ENCODE assay signal across 8 mouse cellular contexts in the genomic region with DNA sequence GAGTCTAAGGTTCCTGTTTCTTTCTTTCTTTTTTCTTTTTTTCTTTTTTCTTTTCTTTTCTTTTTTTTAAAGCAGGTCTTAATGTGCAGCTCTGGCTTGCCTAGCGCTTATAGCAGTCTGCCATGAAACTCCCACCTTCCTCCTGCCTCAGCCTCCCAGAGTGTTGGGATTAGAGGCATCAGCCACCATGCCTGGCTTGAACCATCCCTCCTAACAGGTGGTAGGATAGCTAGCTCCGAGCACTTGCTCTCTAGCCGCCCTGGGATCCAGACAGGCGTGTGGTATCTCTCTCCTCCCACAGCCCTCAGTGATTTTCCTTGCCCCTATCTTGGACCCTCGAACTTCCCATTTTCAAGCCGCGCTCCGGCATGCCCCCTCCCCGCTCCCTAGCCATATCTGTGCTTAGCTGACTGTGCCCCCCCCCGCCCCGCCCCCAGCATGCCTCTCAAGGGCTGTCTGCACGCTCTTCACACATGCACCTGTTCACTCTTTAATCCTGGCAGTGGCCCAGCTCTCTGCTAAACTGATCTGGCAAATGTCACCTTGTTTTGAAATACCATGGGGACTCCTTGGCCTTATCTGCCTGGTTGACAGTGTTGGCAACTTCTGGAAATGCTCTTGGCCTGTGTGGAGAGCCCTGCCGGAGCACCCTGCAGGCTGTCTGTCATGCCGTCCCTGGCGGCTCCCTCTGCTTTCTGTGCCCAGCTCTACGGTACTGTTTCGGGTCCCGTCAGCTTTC. TPM values are rescaled to one million over a fixed set of nuclear protein-coding genes. Genes with fewer than 3 reads are reported as not detected.
DNase-seq lines count a peak whose midpoint lies in the region; ATAC-seq and TF ChIP-seq lines count a peak whose summit lies in the region.

No protein-coding gene starts in this region.

- H3K36me3 ChIP-seq in limb, embryonic 12.5 days = peaks cover 32% of the 10 kb centered on the region
- H3K36me3 ChIP-seq in limb, embryonic 10.5 days = peaks cover 34% of the 10 kb centered on the region
- no peaks in the 10 kb centered on the region; the same call in 1 of the 2 replicates for H3K36me3 ChIP-seq in forebrain, embryonic 11.5 days (ENCODE audit: control insufficient read depth, insufficient read depth, low read length)
- 0 out of 2 replicates have a peak, but pooled peaks cover 8% of the 10 kb centered on the region for H3K36me3 ChIP-seq in lung, postnatal 0 days (ENCODE audit: insufficient read depth, low read length)

- H3K27ac ChIP-seq in limb, embryonic 12.5 days = no peak overlapping the region
- H3K27ac ChIP-seq in limb, embryonic 10.5 days = no peak overlapping the region
- no peak overlapping the region for H3K27ac ChIP-seq in forebrain, embryonic 11.5 days (ENCODE audit: low read depth, low read length)
- no peak overlapping the region for H3K27ac ChIP-seq in lung, postnatal 0 days (ENCODE audit: low read length)

- TF ChIP-seq EP300 in lung, postnatal 0 days (IDR thresholded peaks at IDR 0.05) = no peak

- ATAC-seq in limb, embryonic 12.5 days (ENCODE audit: insufficient number of reproducible peaks, insufficient read depth, low FRiP score, low TSS enrichment, low read depth) = no peak
- no peak; the same call in 1 of the 2 replicates for ATAC-seq in forebrain, embryonic 11.5 days (replicated peaks; ENCODE audit: low FRiP score)
- ATAC-seq in lung, postnatal 0 days = peak; percentile 65

- peaks cover 27% of the 10 kb centered on the region for H3K4me1 ChIP-seq in limb, embryonic 12.5 days (replicated peaks)
- peaks cover 26% of the 10 kb centered on the region for H3K4me1 ChIP-seq in limb, embryonic 10.5 days
- peaks cover 13% of the 10 kb centered on the region for H3K4me1 ChIP-seq in forebrain, embryonic 11.5 days (replicated peaks; ENCODE audit: control insufficient read depth, insufficient read depth, low read length)
- peaks cover 2% of the 10 kb centered on the region; the same call in 1 of the 2 replicates for H3K4me1 ChIP-seq in lung, postnatal 0 days (ENCODE audit: insufficient read depth, low read depth, low read length)

- H3K9me3 ChIP-seq in limb, embryonic 12.5 days = no peaks in the 10 kb centered on the region
- no peaks in the 10 kb centered on the region for H3K9me3 ChIP-seq in limb, embryonic 10.5 days (replicated peaks)
- H3K9me3 ChIP-seq in forebrain, embryonic 11.5 days (ENCODE audit: control insufficient read depth, low read length) = no peaks in the 10 kb centered on the region
- H3K9me3 ChIP-seq in lung, postnatal 0 days (ENCODE audit: low read length) = no peaks in the 10 kb centered on the region

- no peak for DNase-seq in limb, embryonic 10.5 days (ENCODE audit: low spot score)
- no peak for DNase-seq in forebrain, embryonic 11.5 days (ENCODE audit: low spot score)
- peak; percentile 83 for DNase-seq in heart, postnatal 4 days
- peak; percentile 67 for DNase-seq in lung, postnatal 0 days (ENCODE audit: low spot score)
- DNase-seq in urinary bladder, adult 18-20 months (ENCODE audit: low spot score in 2 of 2) = no peak
- no peak for DNase-seq in c-Kit-positive CD71-positive TER-119-positive erythroid progenitor cells, embryonic 14.5 days (ENCODE audit: low spot score)
- no peak for DNase-seq in embryo, embryonic 10 days (ENCODE audit: low spot score)

- no peak for TF ChIP-seq CTCF in lung, postnatal 0 days (IDR thresholded peaks at IDR 0.05)

- peak overlapping the region; percentile 4; the same call in 1 of the 2 replicates for H3K4me2 ChIP-seq in limb, embryonic 12.5 days
- H3K4me2 ChIP-seq in forebrain, embryonic 11.5 days (ENCODE audit: low read depth, low read length, severe bottlenecking) = no peak overlapping the region
- H3K4me2 ChIP-seq in lung, postnatal 0 days (replicated peaks; ENCODE audit: low read depth, low read length) = no peak overlapping the region

- H3K9ac ChIP-seq in limb, embryonic 12.5 days (replicated peaks) = no peak overlapping the region
- H3K9ac ChIP-seq in forebrain, embryonic 11.5 days (ENCODE audit: low read length) = peak overlapping the region; percentile 10; the same call in 1 of the 2 replicates
- H3K9ac ChIP-seq in lung, postnatal 0 days (replicated peaks; ENCODE audit: low read depth) = no peak overlapping the region

- no peak overlapping the region for H3K4me3 ChIP-seq in limb, embryonic 12.5 days (replicated peaks)
- no peak overlapping the region for H3K4me3 ChIP-seq in limb, embryonic 10.5 days
- no peak overlapping the region for H3K4me3 ChIP-seq in forebrain, embryonic 11.5 days (ENCODE audit: low read depth, low read length)
- no peak overlapping the region for H3K4me3 ChIP-seq in lung, postnatal 0 days (ENCODE audit: low read depth, low read length)

- H3K27me3 ChIP-seq in limb, embryonic 12.5 days = no peaks in the 10 kb centered on the region; the same call in 1 of the 2 replicates
- H3K27me3 ChIP-seq in limb, embryonic 10.5 days (ENCODE audit: low read depth, poor library complexity, severe bottlenecking) = peaks cover 10% of the 10 kb centered on the region
- no peaks in the 10 kb centered on the region for H3K27me3 ChIP-seq in forebrain, embryonic 11.5 days (ENCODE audit: control insufficient read depth, insufficient read depth, low read length)
- peaks cover 17% of the 10 kb centered on the region; the same call in 1 of the 2 replicates for H3K27me3 ChIP-seq in lung, postnatal 0 days (replicated peaks; ENCODE audit: insufficient read depth, low read length)

- WGBS in limb, embryonic 12.5 days = 20% methylated on average over 18 of the region's 18 CpGs
- 25% methylated on average over 18 of the region's 18 CpGs for WGBS in limb, embryonic 10.5 days
- 25% methylated on average over 18 of the region's 18 CpGs for WGBS in forebrain, embryonic 11.5 days
- 16% methylated on average over 16 of the region's 18 CpGs for WGBS in lung, postnatal 0 days

RNA-seq across cellular contexts. Expression of a gene that starts 7.1 kb away (rescaled TPM):
- 361 and 375 TPM in 2 replicates for polyA plus RNA-seq in limb, embryonic 12.5 days (2016; fragmentation: Nextera tagmentation; extraction: Ambion mirVana)
- 346 and 417 TPM in 2 replicates for polyA plus RNA-seq in limb, embryonic 10.5 days (2016; fragmentation: Nextera tagmentation; extraction: Ambion mirVana)
- polyA plus RNA-seq in forebrain, embryonic 11.5 days (2014; fragmentation: Nextera tagmentation; extraction: Ambion mirVana) = 411 and 418 TPM in 2 replicates
- 10 to 100 TPM; 64.5 to 66.8 TPM for total RNA-seq in heart, postnatal 4 days (2021)
- polyA plus RNA-seq in lung, postnatal 0 days (2015; fragmentation: Nextera tagmentation; extraction: Ambion mirVana) = 43.0 and 50.6 TPM in 2 replicates

RNA-seq across cellular contexts. Expression of a gene that starts 18.4 kb away (rescaled TPM):
- polyA plus RNA-seq in limb, embryonic 12.5 days (2016; fragmentation: Nextera tagmentation; extraction: Ambion mirVana) = 154 and 158 TPM in 2 replicates
- 202 and 206 TPM in 2 replicates for polyA plus RNA-seq in limb, embryonic 10.5 days (2016; fragmentation: Nextera tagmentation; extraction: Ambion mirVana)
- 165 and 185 TPM in 2 replicates for polyA plus RNA-seq in forebrain, embryonic 11.5 days (2014; fragmentation: Nextera tagmentation; extraction: Ambion mirVana)
- total RNA-seq in heart, postnatal 4 days (2021) = 100 to 1,000 TPM; 115 to 119 TPM
- polyA plus RNA-seq in lung, postnatal 0 days (2015; fragmentation: Nextera tagmentation; extraction: Ambion mirVana) = 109 and 111 TPM in 2 replicates

RNA-seq across cellular contexts. Expression of a gene that starts 31.0 kb away (rescaled TPM):
- 0.67 and 1.1 TPM in 2 replicates for polyA plus RNA-seq in limb, embryonic 12.5 days (2016; fragmentation: Nextera tagmentation; extraction: Ambion mirVana)
- polyA plus RNA-seq in limb, embryonic 10.5 days (2016; fragmentation: Nextera tagmentation; extraction: Ambion mirVana) = 0.34 and 0.35 TPM in 2 replicates
- 2.3 and 3.9 TPM in 2 replicates for polyA plus RNA-seq in forebrain, embryonic 11.5 days (2014; fragmentation: Nextera tagmentation; extraction: Ambion mirVana)
- total RNA-seq in heart, postnatal 4 days (2021) = 1 to 10 TPM; 2.1 to 2.3 TPM
- polyA plus RNA-seq in lung, postnatal 0 days (2015; fragmentation: Nextera tagmentation; extraction: Ambion mirVana) = 0.17 and 0.45 TPM in 2 replicates

RNA-seq across cellular contexts. Expression of a gene that starts 34.0 kb away (rescaled TPM):
- 2.4 and 2.7 TPM in 2 replicates for polyA plus RNA-seq in limb, embryonic 12.5 days (2016; fragmentation: Nextera tagmentation; extraction: Ambion mirVana)
- 2.7 and 2.9 TPM in 2 replicates for polyA plus RNA-seq in limb, embryonic 10.5 days (2016; fragmentation: Nextera tagmentation; extraction: Ambion mirVana)
- 3.3 and 3.9 TPM in 2 replicates for polyA plus RNA-seq in forebrain, embryonic 11.5 days (2014; fragmentation: Nextera tagmentation; extraction: Ambion mirVana)
- total RNA-seq in heart, postnatal 4 days (2021) = 1 to 10 TPM; 1.0 to 1.1 TPM
- polyA plus RNA-seq in lung, postnatal 0 days (2015; fragmentation: Nextera tagmentation; extraction: Ambion mirVana) = 8.1 and 9.1 TPM in 2 replicates

RNA-seq across cellular contexts. Expression of a gene that starts 41.4 kb away (rescaled TPM):
- 77.3 and 80.1 TPM in 2 replicates for polyA plus RNA-seq in limb, embryonic 12.5 days (2016; fragmentation: Nextera tagmentation; extraction: Ambion mirVana)
- polyA plus RNA-seq in limb, embryonic 10.5 days (2016; fragmentation: Nextera tagmentation; extraction: Ambion mirVana) = 94.0 and 102 TPM in 2 replicates
- polyA plus RNA-seq in forebrain, embryonic 11.5 days (2014; fragmentation: Nextera tagmentation; extraction: Ambion mirVana) = 79.3 and 79.5 TPM in 2 replicates
- total RNA-seq in heart, postnatal 4 days (2021) = 10 to 100 TPM; 16.9 to 18.5 TPM
- 35.3 and 36.8 TPM in 2 replicates for polyA plus RNA-seq in lung, postnatal 0 days (2015; fragmentation: Nextera tagmentation; extraction: Ambion mirVana)

Comparison
In these comparisons a context has a peak if more than half of its experiments do, and no peak if none do; other contexts are left out.
1. DNase-seq: peak in heart, postnatal 4 days (single experiment) and lung, postnatal 0 days (single experiment); none in limb, embryonic 10.5 days (single experiment), forebrain, embryonic 11.5 days (single experiment), urinary bladder, adult 18-20 months (0 of 2), c-Kit-positive CD71-positive TER-119-positive erythroid progenitor cells, embryonic 14.5 days (single experiment) and embryo, embryonic 10 days (single experiment).